In genomic region chr8:107002532-107002931, GRCm38 (mm10) we compare ENCODE assay signal across 8 mouse cellular contexts. TPM values are rescaled to one million over a fixed set of nuclear protein-coding genes. Genes with fewer than 3 reads are reported as not detected.
DNase-seq lines count a peak whose midpoint lies in the region; ATAC-seq and TF ChIP-seq lines count a peak whose summit lies in the region.

No protein-coding gene starts in this region.

- peak; percentile 53 for DNase-seq in 3134 (ENCODE audit: extremely low read depth, insufficient read length, low spot score)
- DNase-seq in adrenal gland, adult 2 months: peak; percentile 87
- peak; percentile 89 for DNase-seq in embryo, embryonic 11 days
- peak; percentile 87 for DNase-seq in limb, embryonic 14.5 days (ENCODE audit: low spot score)
- DNase-seq in spleen, adult 2 months (ENCODE audit: low read depth in 1 of 2, low spot score in 2 of 2): peak; percentile 67 to 85

- no peak overlapping the region for H3K27ac ChIP-seq in kidney, embryonic 15.5 days
- no peak overlapping the region for H3K27ac ChIP-seq in limb, embryonic 14.5 days (replicated peaks; ENCODE audit: low read depth, low read length)
- H3K27ac ChIP-seq in midbrain, embryonic 16.5 days (ENCODE audit: low read length): no peak overlapping the region
- H3K27ac ChIP-seq in spleen, adult 2 months (ENCODE audit: insufficient read depth, low read length): no peak overlapping the region

- no peak overlapping the region for H3K4me2 ChIP-seq in kidney, embryonic 15.5 days
- H3K4me2 ChIP-seq in limb, embryonic 14.5 days (replicated peaks; ENCODE audit: low read depth, low read length, severe bottlenecking): no peak overlapping the region
- no peak overlapping the region for H3K4me2 ChIP-seq in midbrain, embryonic 16.5 days (ENCODE audit: low read length)

- H3K4me3 ChIP-seq in kidney, embryonic 15.5 days (replicated peaks): no peak overlapping the region
- H3K4me3 ChIP-seq in limb, embryonic 14.5 days (replicated peaks; ENCODE audit: low read length): no peak overlapping the region
- H3K4me3 ChIP-seq in midbrain, embryonic 16.5 days (ENCODE audit: low read depth, low read length): no peak overlapping the region
- H3K4me3 ChIP-seq in spleen, adult 2 months (ENCODE audit: extremely low read depth, insufficient read depth, insufficient read length): no peak overlapping the region

- no peaks in the 10 kb centered on the region for H3K4me1 ChIP-seq in kidney, embryonic 15.5 days
- H3K4me1 ChIP-seq in limb, embryonic 14.5 days (ENCODE audit: control insufficient read depth, insufficient read depth, low read length): no peaks in the 10 kb centered on the region
- H3K4me1 ChIP-seq in midbrain, embryonic 16.5 days (ENCODE audit: control insufficient read depth, insufficient read depth, low read length): no peaks in the 10 kb centered on the region
- no peaks in the 10 kb centered on the region for H3K4me1 ChIP-seq in spleen, adult 2 months (ENCODE audit: control insufficient read depth, insufficient read depth, insufficient read length)

- 37% methylated on average over 5 of the region's 5 CpGs for WGBS in kidney, embryonic 15.5 days
- 39% methylated on average over 5 of the region's 5 CpGs for WGBS in limb, embryonic 14.5 days
- WGBS in midbrain, embryonic 16.5 days: 31% methylated on average over 5 of the region's 5 CpGs
- WGBS in spleen, adult 2 months: 28% methylated on average over 5 of the region's 5 CpGs

- no peaks in the 10 kb centered on the region for H3K27me3 ChIP-seq in kidney, embryonic 15.5 days
- no peaks in the 10 kb centered on the region for H3K27me3 ChIP-seq in limb, embryonic 14.5 days (ENCODE audit: control insufficient read depth, insufficient read depth, low read length)
- no peaks in the 10 kb centered on the region for H3K27me3 ChIP-seq in midbrain, embryonic 16.5 days (ENCODE audit: control insufficient read depth, insufficient read depth, low read depth, low read length)
- no peaks in the 10 kb centered on the region for H3K27me3 ChIP-seq in spleen, adult 2 months (ENCODE audit: control insufficient read depth, insufficient read depth, low read length)

- ATAC-seq in granulocyte monocyte progenitor cell, adult 5-6 weeks (replicated peaks; ENCODE audit: poor library complexity, severe bottlenecking): peak; percentile 100
- ATAC-seq in kidney, embryonic 15.5 days (replicated peaks; ENCODE audit: low FRiP score): peak; percentile 49
- peak; percentile 81 for ATAC-seq in limb, embryonic 14.5 days (ENCODE audit: low FRiP score, low read depth)
- ATAC-seq in midbrain, embryonic 16.5 days: peak; percentile 54; the same call in 1 of the 2 replicates

- no peaks in the 10 kb centered on the region for H3K9me3 ChIP-seq in kidney, embryonic 15.5 days (replicated peaks)
- no peaks in the 10 kb centered on the region for H3K9me3 ChIP-seq in limb, embryonic 14.5 days (ENCODE audit: control insufficient read depth, low read length)
- no peaks in the 10 kb centered on the region for H3K9me3 ChIP-seq in midbrain, embryonic 16.5 days (replicated peaks; ENCODE audit: control insufficient read depth, low read length, poor library complexity, severe bottlenecking)

- peak; percentile 15; the same call in 1 of the 2 replicates for TF ChIP-seq POLR2A in limb, embryonic 14.5 days (IDR thresholded peaks at IDR 0.05; ENCODE audit: borderline replicate concordance, extremely low read depth, insufficient read depth, insufficient read length)
- no peak for TF ChIP-seq POLR2A in spleen, adult 2 months (IDR thresholded peaks at IDR 0.05; ENCODE audit: low read depth, low read length)

- H3K36me3 ChIP-seq in kidney, embryonic 15.5 days: peaks cover 33% of the 10 kb centered on the region
- peaks cover 25% of the 10 kb centered on the region for H3K36me3 ChIP-seq in limb, embryonic 14.5 days (ENCODE audit: control insufficient read depth, insufficient read depth, low read length)
- H3K36me3 ChIP-seq in midbrain, embryonic 16.5 days (ENCODE audit: control insufficient read depth, insufficient read depth, low read length): no peaks in the 10 kb centered on the region
- H3K36me3 ChIP-seq in spleen, adult 2 months (ENCODE audit: control insufficient read depth, insufficient read depth, low read length): no peaks in the 10 kb centered on the region

- no peak overlapping the region for H3K9ac ChIP-seq in kidney, embryonic 15.5 days
- H3K9ac ChIP-seq in limb, embryonic 14.5 days (ENCODE audit: low read depth, low read length, severe bottlenecking): no peak overlapping the region
- no peak overlapping the region for H3K9ac ChIP-seq in midbrain, embryonic 16.5 days (ENCODE audit: low read depth, low read length)

- peak; percentile 98 for TF ChIP-seq CTCF in spleen, adult 2 months (IDR thresholded peaks at IDR 0.05; ENCODE audit: extremely low read depth, insufficient read depth, insufficient read length, insufficient replicate concordance)

RNA-seq across cellular contexts. Expression of gene Vps4a, which starts 28.5 kb away (rescaled TPM):
- total RNA-seq in adrenal gland, adult 2 months (2021): 10 to 100 TPM; 78.8 to 99.8 TPM
- polyA plus RNA-seq in adrenal gland, adult 2 months (2012; rRNA removed): 17.8 and 19.4 TPM in 2 replicates
- total RNA-seq in granulocyte monocyte progenitor cell, adult 5-6 weeks (2014; fragmentation: Nextera tagmentation): 21.7 and 22.4 TPM in 2 replicates
- total RNA-seq in granulocyte monocyte progenitor cell, adult 5-6 weeks (2017): 29.8 and 31.7 TPM in 2 replicates
- 65.9 and 70.0 TPM in 2 replicates for polyA plus RNA-seq in kidney, embryonic 15.5 days (2015; fragmentation: Nextera tagmentation; extraction: Ambion mirVana)
- polyA plus RNA-seq in limb, embryonic 14.5 days (2012; rRNA removed): 40.2 and 50.8 TPM in 2 replicates
- 75.8 and 82.3 TPM in 2 replicates for polyA plus RNA-seq in limb, embryonic 14.5 days (2014; fragmentation: Nextera tagmentation; extraction: Ambion mirVana)
- 164 and 166 TPM in 2 replicates for polyA plus RNA-seq in midbrain, embryonic 16.5 days (2015; fragmentation: Nextera tagmentation; extraction: Ambion mirVana)
- polyA plus RNA-seq in spleen, adult 2 months (2012; rRNA removed): 13.9 TPM in 2 replicates

RNA-seq across cellular contexts. Expression of gene Pdf, which starts 45.9 kb away (rescaled TPM):
- 10 to 100 TPM; 40.4 to 62.3 TPM for total RNA-seq in adrenal gland, adult 2 months (2021)
- 133 and 144 TPM in 2 replicates for polyA plus RNA-seq in adrenal gland, adult 2 months (2012; rRNA removed)
- 24.2 and 42.5 TPM in 2 replicates for total RNA-seq in granulocyte monocyte progenitor cell, adult 5-6 weeks (2014; fragmentation: Nextera tagmentation)
- total RNA-seq in granulocyte monocyte progenitor cell, adult 5-6 weeks (2017): 45.1 and 50.8 TPM in 2 replicates
- 57.8 and 60.5 TPM in 2 replicates for polyA plus RNA-seq in kidney, embryonic 15.5 days (2015; fragmentation: Nextera tagmentation; extraction: Ambion mirVana)
- 34.6 and 38.7 TPM in 2 replicates for polyA plus RNA-seq in limb, embryonic 14.5 days (2012; rRNA removed)
- 35.7 and 39.2 TPM in 2 replicates for polyA plus RNA-seq in limb, embryonic 14.5 days (2014; fragmentation: Nextera tagmentation; extraction: Ambion mirVana)
- 32.8 and 33.4 TPM in 2 replicates for polyA plus RNA-seq in midbrain, embryonic 16.5 days (2015; fragmentation: Nextera tagmentation; extraction: Ambion mirVana)
- polyA plus RNA-seq in spleen, adult 2 months (2012; rRNA removed): 18.0 and 42.2 TPM in 2 replicates

RNA-seq across cellular contexts. Expression of gene Cog8, which starts 54.0 kb away (rescaled TPM):
- total RNA-seq in adrenal gland, adult 2 months (2021): 10 to 100 TPM; 36.6 to 37.6 TPM
- 31.1 and 36.8 TPM in 2 replicates for polyA plus RNA-seq in adrenal gland, adult 2 months (2012; rRNA removed)
- total RNA-seq in granulocyte monocyte progenitor cell, adult 5-6 weeks (2014; fragmentation: Nextera tagmentation): 17.0 and 23.7 TPM in 2 replicates
- total RNA-seq in granulocyte monocyte progenitor cell, adult 5-6 weeks (2017): 22.3 and 25.0 TPM in 2 replicates
- polyA plus RNA-seq in kidney, embryonic 15.5 days (2015; fragmentation: Nextera tagmentation; extraction: Ambion mirVana): 38.2 and 40.1 TPM in 2 replicates
- 56.7 and 68.1 TPM in 2 replicates for polyA plus RNA-seq in limb, embryonic 14.5 days (2012; rRNA removed)
- 37.8 and 40.9 TPM in 2 replicates for polyA plus RNA-seq in limb, embryonic 14.5 days (2014; fragmentation: Nextera tagmentation; extraction: Ambion mirVana)
- polyA plus RNA-seq in midbrain, embryonic 16.5 days (2015; fragmentation: Nextera tagmentation; extraction: Ambion mirVana): 37.7 and 39.5 TPM in 2 replicates
- 31.6 and 32.7 TPM in 2 replicates for polyA plus RNA-seq in spleen, adult 2 months (2012; rRNA removed)

RNA-seq across cellular contexts. Expression of gene Nip7, which starts 54.1 kb away (rescaled TPM):
- 10 to 100 TPM; 49.3 to 54.3 TPM for total RNA-seq in adrenal gland, adult 2 months (2021)
- 15.3 and 17.2 TPM in 2 replicates for polyA plus RNA-seq in adrenal gland, adult 2 months (2012; rRNA removed)
- total RNA-seq in granulocyte monocyte progenitor cell, adult 5-6 weeks (2014; fragmentation: Nextera tagmentation): 53.7 and 59.8 TPM in 2 replicates
- total RNA-seq in granulocyte monocyte progenitor cell, adult 5-6 weeks (2017): 56.1 and 67.4 TPM in 2 replicates
- polyA plus RNA-seq in kidney, embryonic 15.5 days (2015; fragmentation: Nextera tagmentation; extraction: Ambion mirVana): 92.7 and 97.7 TPM in 2 replicates
- 54.9 and 123 TPM in 2 replicates for polyA plus RNA-seq in limb, embryonic 14.5 days (2012; rRNA removed)
- 99.0 and 103 TPM in 2 replicates for polyA plus RNA-seq in limb, embryonic 14.5 days (2014; fragmentation: Nextera tagmentation; extraction: Ambion mirVana)
- polyA plus RNA-seq in midbrain, embryonic 16.5 days (2015; fragmentation: Nextera tagmentation; extraction: Ambion mirVana): 65.9 and 67.8 TPM in 2 replicates
- polyA plus RNA-seq in spleen, adult 2 months (2012; rRNA removed): 26.4 and 37.6 TPM in 2 replicates

Comparison
In these comparisons a context has a peak if more than half of its experiments do, and no peak if none do; other contexts are left out.
1. ATAC-seq: peak in every context shown above with its lines; median percentile 100 in granulocyte monocyte progenitor cell, adult 5-6 weeks; 81 in limb, embryonic 14.5 days; 54 in midbrain, embryonic 16.5 days; 49 in kidney, embryonic 15.5 days.